Mouse (Mus musculus) spleen, adult 18-20 months (tissue): ENCODE results near the gene Snx29.
"Not testable (repeated sequence)": the region's sequence is repeated elsewhere in the genome, so short reads cannot be mapped to it uniquely, and the experiment has no call there.

Source experiments
- DNase-seq, 2 experiments: peaks; one replicate each; pipeline ENCODE4 v3.0.0; 2022; ENCODE audit warnings: mixed read lengths in 2 of 2

The Snx29 gene

DNA sequence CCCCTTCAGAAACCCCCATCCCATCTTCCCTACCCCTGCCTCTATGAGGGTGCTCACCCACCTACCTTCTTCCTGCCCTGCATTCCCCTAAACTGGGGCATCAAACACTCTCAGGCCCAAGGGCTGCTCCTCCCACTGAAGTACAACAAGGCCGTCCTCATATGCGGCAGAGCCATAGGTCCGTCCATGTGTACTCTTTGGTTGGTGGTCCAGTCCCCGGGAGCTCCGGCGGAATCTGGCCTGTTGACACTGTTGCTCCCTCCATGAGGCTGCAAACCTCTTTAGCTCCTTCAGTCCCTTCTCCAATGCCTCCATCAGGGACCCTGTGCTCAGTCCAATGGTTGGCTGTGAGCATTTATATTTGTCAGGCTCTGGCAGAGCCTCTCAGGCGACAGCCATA lies 219.1 kb downstream of the Snx29 start:
- no peak for DNase-seq

DNA sequence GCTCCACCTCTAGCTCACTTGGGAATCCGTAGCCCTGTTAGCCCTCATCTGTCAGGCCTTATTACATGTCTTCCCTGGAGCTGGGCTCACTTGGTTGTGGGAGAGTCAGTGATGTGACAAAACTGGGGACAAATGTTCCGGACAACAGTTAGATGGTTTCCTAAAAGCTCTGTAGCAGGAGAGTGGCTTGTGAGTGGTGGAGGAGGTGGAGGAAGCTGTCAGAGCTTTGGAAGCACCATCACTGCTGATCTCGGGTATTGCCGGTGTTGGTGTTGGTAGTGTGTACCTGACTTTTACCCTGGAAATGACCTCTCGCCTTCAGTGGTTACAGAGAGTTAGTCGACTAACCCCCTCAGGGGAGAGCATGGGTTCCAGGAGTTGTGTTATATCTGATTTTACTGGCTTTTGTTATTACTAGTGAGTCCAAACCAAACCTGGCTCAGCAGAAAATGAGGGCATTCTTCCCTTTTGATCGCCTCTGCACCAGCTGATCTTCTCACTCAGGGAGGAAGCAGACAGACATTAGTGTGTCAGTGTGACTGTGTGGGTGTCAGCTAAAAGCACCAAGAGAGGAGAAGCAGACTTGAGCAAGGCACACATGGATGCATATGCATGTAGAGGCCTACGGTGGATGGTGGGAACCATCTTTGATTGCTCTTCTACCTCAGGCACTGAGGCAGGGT lies 227.5 kb downstream of the Snx29 start:
- no peak for DNase-seq

DNA sequence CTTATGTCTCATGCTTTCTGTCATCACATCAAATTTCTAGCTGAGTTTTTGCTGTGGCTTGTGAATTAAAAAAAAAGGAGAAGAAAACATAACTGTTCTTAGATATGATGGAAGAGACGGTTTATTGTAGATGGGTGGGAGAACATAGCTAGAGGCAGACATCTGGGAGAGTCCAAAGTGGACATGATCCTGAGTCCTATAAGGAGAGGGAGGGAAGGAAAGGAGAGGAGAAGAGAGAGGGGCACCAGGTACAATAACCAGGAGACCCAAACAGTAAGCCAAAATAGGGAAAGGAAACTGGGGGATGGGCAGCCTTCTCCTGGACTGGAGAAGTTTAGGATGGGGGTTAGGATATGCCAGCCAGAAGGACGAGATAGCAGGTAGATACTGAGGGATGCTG lies 239.0 kb downstream of the Snx29 start:
- DNase-seq = no peak

DNA sequence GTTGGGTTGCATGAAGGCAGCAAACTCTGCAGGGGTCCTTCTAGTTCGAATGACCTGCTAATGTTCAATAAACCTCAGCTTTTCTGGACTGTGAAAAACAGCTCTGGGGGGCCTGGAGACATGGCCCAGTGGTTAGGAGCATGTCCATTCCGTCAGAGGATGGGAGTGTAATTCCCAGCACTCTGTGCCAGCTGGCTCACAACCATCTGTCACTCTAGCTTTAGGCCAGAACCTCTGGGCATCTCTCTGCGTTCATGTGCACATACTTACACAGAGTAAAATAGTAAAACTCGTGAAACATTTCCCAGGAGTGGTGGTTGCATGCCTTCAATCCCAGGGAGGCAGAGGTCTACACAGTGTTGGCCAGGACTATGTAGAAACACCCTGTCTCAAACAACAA lies 241.1 kb downstream of the Snx29 start:
- DNase-seq = no peak

DNA sequence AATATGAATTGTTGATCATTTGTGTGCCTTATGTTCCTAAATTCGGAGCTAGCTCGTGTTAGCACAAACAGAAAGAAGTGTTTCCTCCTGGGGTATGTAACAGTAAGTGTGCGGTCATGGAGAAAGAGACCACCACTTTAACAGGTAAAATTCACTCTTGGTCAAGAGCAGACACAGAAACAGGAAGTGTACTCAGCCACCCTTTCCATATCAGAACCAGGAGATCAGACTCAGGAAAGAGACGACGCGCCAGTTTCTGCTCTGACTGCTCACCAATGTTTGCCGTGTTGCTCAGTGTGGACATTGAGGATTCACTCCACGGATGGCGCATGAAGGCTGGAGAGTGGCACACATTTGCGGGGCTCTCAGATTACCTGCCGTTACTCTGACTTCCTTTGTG lies 242.4 kb downstream of the Snx29 start:
- no peak for DNase-seq

DNA sequence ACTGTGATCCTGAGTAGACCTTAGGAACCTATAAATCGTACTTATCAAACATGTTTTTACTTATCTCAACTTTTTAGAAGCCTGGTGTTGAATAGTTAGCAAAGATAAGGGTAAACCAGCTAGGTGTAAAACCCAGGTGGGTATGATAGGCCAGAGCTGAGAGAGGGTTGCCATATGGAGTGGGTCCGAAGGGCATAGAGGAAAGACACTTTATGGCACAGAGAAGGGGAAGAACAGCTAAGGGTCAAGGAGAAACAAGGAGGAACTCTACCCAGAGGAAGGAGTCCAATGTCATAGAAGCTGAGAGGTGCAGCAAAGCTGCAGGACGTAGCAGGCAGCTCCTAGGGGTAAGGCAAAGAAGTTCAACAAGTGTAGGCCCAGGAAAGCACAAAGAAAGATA lies 244.9 kb downstream of the Snx29 start:
- no peak for DNase-seq

DNA sequence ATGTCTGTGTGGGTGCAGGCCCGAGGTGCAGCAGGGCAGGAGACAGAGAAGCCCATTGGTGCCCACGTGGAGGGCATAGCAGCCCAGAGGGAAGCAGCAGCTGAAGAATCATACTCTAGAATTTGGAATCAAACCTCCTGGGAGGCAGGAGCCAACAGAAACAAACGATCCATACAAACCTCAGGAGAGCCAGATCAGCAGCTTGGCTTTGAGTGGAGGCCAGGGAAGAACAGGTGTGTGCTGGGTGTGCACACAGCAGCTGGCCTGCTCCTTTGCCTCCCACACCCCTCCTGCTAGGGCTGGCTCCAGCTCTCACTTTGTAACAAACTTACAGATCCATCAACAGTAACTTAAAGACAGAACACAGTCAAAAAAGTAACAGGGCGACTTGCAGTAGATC lies 245.4 kb downstream of the Snx29 start:
- DNase-seq = no peak

DNA sequence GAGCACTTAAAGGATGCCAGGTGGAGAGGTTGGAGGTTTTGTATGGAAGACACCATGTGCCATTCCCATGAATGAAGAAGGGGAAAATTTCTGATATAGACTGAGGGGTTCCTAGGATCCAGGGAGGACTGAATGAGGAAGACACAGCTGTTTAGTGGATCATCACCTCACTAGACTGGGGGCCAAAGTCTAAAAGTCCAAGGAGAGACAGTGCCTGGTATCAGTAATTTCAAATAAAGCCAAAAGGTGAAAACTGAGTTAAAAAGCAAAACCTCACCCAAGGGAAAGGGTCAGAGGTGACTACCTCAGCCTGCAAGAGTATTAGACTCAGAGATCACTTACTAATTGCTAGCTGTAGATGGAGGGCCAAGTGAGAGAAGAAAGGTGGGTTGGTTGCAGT lies 245.9 kb downstream of the Snx29 start:
- no peak for DNase-seq

DNA sequence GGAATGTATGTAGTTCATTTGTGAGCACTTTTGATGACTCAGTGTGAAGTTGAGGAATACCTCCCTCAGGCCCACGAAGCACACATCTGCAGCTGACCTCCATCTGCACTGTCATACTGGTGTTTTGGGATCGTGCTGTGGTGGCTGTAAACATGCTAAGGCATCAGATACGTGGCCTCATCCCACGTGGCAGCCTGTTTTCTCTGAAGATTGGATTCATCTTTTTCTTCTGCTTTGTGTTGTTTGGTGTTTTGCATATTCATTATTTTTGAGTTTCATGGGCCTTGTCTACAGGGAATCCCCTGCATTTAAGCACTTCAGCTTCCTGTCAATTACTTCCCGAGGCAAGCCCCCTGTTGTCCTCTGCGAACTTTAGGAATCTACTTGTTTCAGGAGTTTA lies 246.4 kb downstream of the Snx29 start:
- no peak for DNase-seq

DNA sequence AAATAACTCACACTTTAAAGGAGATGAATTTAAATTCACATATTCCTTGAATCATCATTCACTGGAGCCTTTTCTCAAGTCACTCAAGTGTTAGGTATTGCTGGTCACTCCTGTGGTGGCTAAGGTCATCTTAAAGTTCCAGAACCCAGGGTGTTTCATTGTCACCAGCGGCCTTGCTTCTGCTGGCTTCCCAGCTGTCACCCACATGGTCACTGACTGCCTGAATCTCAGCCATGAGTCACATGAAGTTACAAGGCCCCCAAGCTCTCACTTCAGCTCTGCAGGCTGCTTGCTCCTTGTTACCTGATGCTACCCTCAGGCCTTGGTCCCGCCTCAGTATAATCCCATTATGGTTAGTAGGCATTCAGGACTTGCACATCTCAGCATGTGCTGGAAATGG lies 247.4 kb downstream of the Snx29 start:
- no peak for DNase-seq

DNA sequence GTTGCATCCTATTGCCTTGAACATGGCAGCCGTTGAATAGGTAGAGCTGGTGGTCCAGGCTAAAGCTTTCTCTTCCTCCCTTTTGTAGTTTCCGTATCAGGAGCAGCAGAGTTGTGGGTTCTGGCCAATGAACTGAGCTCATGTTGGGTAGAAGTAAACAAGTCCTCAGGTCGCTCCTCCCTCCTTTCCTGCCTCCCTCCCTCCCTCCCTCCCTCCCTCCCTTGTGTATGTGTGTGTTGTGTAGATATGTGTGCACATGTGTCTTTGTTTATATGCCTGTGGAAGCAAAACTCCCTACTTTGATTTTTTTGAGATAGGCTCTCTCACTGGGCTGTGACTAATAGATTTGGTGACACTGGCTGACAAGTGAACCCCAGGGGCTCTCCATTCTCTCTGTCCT lies 251.8 kb downstream of the Snx29 start:
- DNase-seq = no peak

DNA sequence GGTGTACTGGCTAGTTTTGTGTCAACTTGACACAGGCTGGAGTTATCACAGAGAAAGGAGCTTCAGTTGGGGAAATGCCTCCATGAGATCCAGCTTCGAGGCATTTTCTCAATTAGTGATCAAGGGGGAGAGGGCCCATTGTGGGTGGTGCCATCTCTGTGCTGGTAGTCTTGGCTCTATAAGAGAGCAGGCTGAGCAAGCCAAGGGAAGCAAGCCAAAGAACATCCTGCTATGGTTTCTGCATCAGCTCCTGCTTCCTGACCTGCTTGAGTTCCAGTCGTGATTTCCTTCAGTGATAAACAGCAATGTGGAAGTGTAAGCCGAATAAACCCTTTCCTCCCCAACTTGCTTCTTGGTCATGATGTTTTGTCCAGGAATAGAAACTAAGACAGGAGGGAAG lies 253.0 kb downstream of the Snx29 start:
- not testable (repeated sequence) for DNase-seq

DNA sequence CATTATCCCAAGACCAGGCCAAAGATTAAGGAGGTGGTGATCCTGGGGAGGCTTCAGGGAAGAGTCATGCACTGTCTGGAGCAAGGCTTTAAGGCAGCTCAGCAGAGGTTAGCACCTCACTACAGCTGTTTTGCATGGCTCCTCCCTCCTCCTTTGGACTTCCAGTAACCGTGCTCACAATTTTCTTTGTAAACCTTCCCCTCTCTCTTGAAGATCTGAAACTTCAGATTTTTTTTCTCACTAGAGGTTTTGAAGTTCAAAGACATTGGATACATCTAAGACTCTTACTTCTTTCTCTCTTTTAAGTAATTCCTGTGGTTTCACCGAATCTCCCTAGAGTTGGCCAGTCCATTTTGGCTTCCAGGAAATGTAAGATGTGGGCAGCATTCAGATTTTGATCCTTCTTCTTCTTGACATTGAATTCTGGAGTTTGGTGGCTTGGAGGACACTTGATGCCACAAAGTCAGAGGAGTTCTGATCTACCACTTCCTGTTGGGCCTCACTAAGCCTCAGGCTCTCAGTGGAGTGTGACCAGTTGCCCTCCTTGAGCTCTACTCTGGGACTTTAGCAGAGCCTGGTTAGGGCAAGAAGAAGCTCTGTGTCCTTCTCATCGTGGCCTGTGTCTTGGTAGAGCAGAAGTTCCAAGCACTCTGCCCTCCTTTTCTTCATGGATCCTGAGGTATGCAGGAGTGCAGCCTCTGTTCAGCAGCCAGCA lies 255.0 kb downstream of the Snx29 start:
- peak in 1 of 2 experiments; percentile 12 for DNase-seq

DNA sequence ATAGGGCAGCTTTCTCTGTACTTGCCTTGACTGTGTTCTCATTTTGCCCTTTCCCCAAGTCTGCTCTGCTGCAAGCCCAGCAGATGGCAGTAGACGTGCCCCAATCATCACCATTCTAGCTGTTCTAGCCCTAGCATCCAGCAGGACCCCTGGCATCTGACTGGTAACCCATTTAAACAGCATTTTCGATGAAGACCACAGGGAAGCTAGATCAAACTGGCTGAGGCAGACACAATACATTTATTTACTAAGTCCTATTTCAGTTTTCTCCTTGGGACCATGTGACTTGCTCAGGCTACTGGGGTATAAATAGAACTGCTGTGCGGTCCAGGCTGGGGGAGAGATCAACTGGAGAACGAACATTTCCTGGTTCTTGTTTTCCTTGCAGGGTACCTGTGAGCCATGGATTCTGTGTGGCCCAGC lies 257.0 kb downstream of the Snx29 start:
- DNase-seq = no peak

DNA sequence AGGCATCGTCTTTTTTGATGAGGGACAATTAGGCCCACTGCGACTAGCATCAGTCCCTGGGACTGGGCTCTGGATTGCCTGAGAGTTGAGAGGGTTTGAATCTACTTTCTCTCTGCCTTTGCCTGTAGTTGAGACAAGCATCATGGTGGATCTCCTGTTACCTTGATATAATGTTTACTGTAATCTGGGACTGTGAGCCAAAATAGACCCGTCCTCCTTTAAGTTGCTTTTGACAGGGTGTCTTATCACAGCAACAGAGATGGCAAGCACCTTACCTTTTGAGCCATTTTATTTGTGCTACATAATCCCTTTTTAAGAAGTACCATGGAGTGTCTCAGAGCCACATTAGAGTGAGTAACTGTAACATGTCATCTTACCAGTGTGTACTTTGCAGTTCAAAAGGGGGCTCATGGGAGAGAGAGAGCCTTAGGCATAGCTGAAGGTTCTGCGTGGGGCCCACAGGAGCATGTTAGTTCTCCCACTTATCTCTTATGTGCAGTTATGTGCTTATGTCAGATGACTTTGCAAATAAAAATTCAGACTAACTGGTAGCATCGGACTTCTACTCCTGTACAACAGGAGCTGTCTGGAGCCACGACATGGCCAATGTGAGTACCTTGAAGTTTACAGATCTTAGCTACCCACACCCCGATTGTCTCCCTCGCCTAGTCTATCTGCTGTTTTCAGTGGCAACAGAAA lies 261.4 kb downstream of the Snx29 start:
- DNase-seq = no peak

DNA sequence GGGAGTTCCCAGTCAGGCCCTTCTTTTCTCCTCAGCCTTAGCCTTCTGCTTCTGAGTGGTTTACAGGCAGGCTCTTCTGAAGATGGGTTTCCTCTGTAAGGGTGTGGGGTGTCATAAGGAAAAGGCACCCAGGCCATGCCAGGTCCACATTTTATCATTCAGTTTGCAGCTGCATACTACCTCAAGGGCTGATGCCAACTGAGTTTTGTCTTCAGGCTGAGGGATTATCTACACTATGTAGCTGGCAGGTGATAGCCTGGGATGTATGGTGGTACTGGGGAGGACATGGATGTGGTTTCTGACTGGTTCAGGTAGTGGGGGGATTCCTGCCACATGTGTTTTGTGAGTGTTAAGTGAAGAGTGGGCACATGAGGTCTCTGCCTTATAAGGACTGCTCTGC lies 266.0 kb downstream of the Snx29 start:
- DNase-seq = no peak

DNA sequence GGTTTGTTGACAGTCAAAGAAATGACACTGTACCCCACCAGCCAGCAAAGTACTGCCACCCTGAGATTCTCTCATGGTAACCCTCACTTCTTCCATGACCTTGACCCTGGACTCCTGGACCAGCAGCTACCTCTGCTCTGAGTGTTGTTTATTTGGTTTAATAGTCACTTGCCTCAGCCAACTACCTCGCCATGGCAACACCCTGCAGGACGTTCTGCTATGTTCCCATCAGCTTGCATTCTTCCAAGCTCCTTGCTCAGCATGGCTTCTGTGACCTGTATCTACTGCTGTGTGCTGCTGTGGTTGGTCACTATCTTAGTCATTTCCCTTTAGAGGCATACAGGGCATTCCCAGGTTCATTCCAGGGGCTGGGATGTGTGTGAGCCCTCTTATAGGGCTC lies 266.6 kb downstream of the Snx29 start:
- DNase-seq = no peak

DNA sequence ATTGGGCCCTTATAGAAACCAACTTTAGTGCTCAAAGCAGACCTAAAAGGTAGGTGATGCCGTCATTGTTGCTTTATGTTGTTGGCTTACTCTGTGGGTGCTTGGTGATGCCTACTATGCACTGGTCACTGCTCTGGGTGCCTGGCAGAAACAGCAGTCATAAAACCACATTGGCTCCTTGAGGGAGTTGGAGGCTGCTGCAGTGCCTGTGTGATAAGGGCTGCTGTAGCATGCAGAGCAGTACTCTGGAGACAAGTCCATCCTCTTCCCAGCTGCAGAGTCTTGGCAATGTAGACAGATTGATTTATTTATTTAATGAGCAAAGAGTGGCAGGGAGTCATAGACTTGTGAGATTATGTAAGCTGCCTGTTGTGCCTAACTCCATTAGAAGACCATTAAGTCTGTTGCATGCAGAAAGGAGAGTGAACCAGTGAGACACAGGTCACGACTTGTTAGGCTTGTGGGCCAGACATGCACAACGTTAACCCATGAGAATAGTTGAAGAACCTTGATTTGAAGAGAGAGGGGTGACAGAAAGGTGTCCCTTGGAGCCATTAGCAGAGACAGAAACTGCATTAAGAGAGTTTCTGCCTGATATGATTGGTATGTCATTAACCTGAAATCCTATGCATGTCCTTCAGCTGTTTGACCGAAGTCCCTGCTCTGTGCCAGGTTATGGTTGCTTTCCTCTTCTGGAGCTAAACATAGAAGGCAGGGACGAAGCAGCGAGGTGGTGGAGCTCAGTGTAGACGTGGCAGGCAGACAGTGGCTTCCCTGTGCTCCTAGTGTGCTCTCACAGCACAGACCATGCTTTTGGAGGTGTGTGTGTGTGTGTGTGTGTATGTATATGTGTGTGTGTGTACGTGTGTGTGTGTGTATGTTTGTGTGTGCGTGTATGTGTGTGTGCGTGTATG lies 267.3 kb downstream of the Snx29 start:
- DNase-seq = no peak

DNA sequence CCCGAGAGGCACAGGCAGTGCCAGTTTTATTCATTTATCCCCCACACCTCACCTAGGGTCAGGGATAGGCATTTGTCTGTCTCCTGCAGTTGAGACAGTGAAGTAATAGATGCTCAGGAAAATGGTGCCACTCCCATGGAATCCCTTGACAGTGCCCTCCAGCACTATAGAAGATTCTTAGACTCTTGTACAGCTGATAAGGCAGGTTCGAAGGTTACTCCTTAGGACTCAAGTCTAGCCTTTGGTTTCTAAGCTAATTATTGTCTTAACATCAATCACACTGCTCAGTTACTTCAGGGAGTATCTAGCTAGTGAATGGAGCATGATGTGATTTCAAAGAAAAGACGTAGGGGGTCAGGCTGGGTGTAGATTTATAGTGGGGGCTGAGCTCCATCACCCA lies 273.9 kb downstream of the Snx29 start:
- DNase-seq = no peak

DNA sequence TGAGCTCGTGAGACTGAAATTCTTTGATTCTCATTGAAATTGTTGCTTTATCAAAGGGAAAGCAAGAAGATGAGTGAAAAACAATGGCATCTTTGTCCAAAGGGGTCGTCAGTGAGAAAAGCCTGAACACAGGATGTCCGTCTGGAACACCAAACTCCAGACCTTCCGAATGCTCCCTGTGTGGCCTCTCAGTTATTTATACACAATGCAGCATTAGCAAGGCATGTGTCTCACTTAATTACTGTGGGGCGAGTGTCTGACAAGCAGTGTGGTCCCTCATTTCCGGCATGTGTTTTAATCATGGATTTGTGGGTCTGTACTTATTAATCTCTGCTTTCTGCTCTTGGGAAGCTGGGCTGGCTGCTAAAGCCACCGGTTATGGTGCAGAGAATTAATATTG lies 275.1 kb downstream of the Snx29 start:
- no peak for DNase-seq

DNA sequence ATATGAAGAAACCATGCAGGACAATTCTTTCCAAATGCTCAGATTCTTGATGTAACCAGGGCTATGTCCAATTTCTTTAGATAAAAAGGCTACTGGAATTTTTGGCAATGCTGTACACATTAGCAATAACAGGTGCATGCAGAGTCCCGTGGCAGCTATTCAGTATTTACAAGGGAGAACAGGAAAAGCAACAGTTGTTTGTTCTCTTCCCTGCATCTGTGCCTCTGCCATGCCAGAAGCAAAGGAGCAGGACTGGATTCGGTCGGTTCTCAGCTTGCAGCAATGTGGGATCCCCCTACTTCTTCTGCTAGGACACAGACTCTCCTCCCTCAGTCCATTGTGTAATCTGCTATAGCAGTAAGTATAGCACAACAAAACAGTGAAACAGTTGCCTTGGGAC lies 276.8 kb downstream of the Snx29 start:
- DNase-seq = no peak

DNA sequence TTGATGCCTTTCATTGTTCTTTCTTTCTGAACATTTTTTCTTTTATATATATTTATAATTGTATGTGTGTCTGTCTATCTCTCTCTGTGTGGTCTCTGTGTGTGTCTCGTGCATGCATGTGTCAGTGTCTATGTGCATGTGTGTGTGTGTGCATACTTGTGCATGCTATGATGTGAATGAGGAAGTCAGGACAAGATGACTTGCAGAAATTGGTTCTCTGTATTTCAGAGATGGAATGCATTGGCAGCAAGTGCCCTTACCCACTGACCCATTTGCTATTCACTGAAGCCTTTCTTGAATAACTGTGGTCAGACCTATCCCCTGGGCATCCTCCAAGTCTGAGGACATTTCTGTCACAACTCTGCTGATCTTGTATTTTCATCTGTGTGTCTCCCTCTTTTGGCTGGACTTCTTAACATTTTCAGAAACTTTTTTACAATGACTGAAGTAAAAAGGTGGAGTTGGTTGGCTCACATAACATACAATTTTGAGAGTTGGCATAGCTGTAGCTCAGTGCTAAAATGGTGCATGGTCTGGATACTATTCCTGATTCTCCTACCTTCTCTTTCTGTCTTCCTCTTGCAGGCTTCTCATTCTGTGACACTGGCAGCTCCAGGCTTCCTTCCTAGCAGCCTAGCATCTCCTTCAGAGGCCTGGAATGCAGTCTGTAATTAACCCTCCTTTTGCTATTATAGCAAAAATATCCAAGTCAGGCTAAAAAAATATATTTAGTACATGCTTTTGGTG lies 278.8 kb downstream of the Snx29 start:
- no peak for DNase-seq
